Mouse (Mus musculus): ENCODE measurements at regions not wholly inside any gene's neighbourhood (a gene's known extent, or its start where the extent isn't known, plus 50 kb on each side); places are given as distances from the start of the nearest gene placed in this dataset.
"Not testable (repeated sequence)": the region's sequence is repeated elsewhere in the genome, so short reads cannot be mapped to it uniquely, and the experiment has no call there.

- no peak for DNase-seq (ENCODE audit: low read depth, low spot score)
Observed at GRCm38 (mm10) chr2:55182416-55182815, 253.4 kb upstream of the Kcnj3 start.

GRCm38 (mm10) chr2:55206891-55207290, 228.9 kb upstream of the Kcnj3 start:
- DNase-seq (ENCODE audit: low read depth, low spot score) = no peak

DNA sequence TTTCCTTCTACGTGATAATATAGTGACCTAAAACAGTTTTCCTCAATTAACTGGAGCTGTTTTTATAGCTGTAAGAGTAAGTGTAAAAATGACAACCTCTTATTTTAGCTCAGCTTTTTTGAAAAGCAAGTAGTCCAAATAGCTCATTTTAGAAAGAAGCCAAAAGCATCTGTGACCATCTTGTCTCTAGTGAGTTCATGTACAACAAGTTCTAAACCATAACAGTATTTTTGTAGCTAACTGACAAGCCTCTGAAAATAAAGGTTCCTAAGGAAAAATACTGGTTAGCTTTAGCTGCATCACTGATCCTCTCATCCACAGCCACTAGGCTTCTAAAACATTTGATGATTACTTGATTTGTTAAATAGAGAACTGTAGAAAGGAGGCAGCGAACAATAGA, 227.2 kb upstream of the Kcnj3 start:
- DNase-seq (ENCODE audit: low read depth, low spot score) = peak; percentile 60

- peak; percentile 40 for DNase-seq (ENCODE audit: low read depth, low spot score)
Observed at GRCm38 (mm10) chr2:55209848-55210390, 225.9 kb upstream of the Kcnj3 start.

DNA sequence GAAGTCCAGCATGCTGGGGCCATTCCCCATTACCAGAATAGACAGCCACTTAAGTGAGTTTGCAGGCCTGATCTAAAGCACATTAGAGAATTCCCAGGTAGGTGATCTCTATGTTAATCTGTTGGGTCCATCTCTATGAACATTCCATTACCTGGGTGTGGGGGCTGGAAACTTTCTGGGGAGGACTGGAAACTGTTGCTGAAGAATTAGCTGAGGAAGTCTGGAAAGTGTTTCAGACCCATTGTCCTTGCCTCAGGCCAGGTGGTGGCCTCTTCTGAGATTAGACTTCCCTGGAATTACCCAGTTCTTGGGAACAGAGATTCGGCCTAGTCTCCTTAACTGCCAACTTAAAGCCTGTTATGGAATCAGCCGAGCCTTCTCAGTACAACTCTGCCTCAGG, 224.5 kb upstream of the Kcnj3 start:
- no peak for DNase-seq (ENCODE audit: low read depth, low spot score)

- no peak for DNase-seq (ENCODE audit: low read depth, low spot score)
Observed at GRCm38 (mm10) chr2:55222046-55222445, 213.7 kb upstream of the Kcnj3 start.

DNA sequence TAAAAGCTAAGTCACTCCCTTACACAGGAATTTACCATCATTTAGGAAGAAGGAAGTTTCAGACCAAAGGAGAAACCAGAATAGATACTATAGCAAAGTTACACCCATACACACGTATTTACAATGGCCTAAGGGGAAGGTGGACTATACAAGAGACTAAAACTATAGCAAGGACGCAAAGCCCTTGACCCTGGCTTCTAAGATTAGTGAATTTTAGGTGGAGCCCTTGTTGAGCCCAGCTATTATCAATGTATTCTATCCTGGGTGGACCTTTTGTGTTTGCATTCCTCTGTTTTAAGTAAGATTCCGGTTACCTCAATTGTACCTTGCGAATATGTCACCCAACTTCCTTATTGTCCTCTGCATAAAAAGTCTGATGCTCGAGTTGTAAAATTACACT, 213.0 kb upstream of the Kcnj3 start:
- not testable (repeated sequence) for DNase-seq (ENCODE audit: low read depth, low spot score)

GRCm38 (mm10) chr2:55228131-55228797, 207.5 kb upstream of the Kcnj3 start:
- DNase-seq (ENCODE audit: low read depth, low spot score) = peak; percentile 53

DNA sequence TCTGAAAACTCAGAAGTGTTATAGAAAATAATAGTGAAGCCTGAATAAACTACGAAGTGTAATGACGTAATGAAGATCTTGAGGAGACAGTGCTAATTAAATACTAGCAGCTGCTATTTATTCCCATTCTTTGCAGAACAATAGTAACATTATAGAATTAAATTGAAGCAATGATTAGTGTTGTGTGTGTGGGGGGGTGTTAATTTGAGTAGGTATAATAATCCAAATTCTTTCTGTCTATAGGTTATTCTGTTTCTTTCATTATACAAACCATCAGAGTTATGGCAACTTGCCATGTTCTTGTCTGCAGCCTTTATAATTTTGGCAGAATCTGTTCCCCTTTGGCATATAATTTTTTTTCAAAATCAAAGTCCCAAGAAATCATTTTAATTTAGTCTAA, 203.9 kb upstream of the Kcnj3 start:
- no peak for DNase-seq (ENCODE audit: low read depth, low spot score)

- no peak for DNase-seq (ENCODE audit: low read depth, low spot score)
Observed at GRCm38 (mm10) chr2:55253134-55253533, 182.6 kb upstream of the Kcnj3 start.

- DNase-seq (ENCODE audit: low read depth, low spot score) = peak; percentile 5
Observed at GRCm38 (mm10) chr2:55262721-55263278, 173.0 kb upstream of the Kcnj3 start.

GRCm38 (mm10) chr2:55263847-55264449, 171.8 kb upstream of the Kcnj3 start:
- no peak for DNase-seq (ENCODE audit: low read depth, low spot score)

DNA sequence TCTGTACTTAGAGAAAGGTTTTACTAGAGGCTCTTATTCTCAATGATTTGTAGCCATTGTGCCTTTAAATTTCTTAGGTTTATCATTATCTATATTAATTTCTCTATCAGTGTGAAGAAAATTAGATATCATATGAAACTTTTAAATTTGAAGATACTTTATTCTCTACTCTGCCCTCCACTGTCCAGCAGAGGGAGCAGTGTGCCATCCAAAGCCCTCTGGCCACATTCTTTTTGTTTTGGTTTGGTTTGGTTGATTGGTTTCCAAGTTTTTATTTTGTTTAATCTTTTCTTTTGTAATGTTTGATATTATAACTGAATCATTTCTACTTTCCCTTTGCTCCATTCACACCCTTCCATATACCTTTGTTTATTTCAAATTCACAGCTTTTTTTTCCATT, 129.4 kb upstream of the Kcnj3 start:
- peak; percentile 52 for DNase-seq (ENCODE audit: low read depth, low spot score)

- DNase-seq (ENCODE audit: low read depth, low spot score) = peak; percentile 42
Observed at GRCm38 (mm10) chr2:55315627-55316026, 120.1 kb upstream of the Kcnj3 start.

DNA sequence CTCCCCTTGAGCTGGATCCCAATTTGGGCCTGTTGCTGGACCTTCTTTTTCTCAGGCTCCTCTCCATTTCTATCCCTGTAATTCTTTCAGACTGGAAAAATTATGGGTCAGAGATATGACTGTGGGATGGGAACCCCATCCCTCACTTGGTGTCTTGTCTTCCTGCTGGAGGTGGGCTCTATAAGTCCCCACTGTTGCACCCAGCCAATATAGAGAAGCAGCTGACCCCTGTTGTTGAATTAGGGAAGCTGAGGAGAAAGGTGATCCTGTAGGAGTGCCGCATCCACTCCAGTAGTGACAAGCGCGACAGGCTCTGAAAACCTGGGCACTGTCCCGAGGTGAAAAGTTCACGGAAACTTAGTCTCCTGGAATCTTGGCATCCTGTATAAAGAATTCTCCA, 81.7 kb upstream of the Kcnj3 start:
- DNase-seq (ENCODE audit: low read depth, low spot score) = not testable (repeated sequence)

Measured in brain, adult 2 months (tissue).